In the genomic region with DNA sequence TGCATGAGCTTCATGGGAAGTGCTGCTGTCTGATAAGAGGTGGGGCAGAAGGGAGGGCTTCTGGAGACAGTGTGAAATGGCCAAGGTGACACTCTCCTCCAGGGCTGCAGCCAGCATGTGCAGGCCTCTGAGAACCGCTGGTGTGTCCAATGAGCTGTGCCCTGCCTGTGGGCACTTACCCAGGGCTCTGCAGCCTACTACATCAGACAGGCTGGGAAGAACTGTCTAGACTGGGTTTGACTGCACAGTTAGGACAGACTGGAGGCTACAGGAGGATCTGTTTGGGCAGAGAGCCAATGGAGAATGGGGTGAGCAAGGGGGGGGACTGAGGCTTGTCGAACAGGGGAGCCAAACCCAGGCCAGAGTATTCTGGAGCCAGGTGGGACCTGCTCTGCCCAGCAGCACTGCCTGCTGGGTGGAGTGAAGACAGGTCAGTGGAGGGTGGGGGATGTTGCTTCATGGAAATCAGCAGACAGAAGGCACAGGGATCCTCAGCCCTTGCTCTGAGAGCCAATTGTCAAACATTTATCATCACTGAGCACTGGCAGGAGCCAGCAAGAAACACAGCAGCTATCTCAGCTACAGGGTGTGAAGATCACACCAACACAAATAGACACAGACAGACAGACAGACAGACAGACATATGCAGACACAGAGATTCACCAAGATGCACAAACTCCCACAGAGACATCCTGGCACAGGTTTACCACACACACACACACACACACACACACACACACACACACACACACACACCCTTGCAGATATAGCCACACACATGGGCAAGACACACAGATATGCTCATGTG, we compare ENCODE assay signal across 9 mouse cellular contexts. TPM values are rescaled to one million over a fixed set of nuclear protein-coding genes. Genes with fewer than 3 reads are reported as not detected.
DNase-seq lines count a peak whose midpoint lies in the region; ATAC-seq lines count a peak whose summit lies in the region.
"Had no signal": no experiment of that assay in that cellular context is flagged by ENCODE, and none has a peak within 500 bp of the region (broad histone marks: within the 10 kb centered on the region; RNA-seq: fewer than 3 reads in every experiment).

No protein-coding gene starts in this region.

- no peak for DNase-seq in heart, adult 8-10 months (ENCODE audit: low spot score)
- DNase-seq in midbrain, embryonic 14.5 days: no peak
- no peak for DNase-seq in hindbrain, embryonic 10.5 days (ENCODE audit: low spot score)
- no peak for DNase-seq in left cerebral cortex, adult 8-10 months (ENCODE audit: low spot score in 2 of 2)
- DNase-seq: gastrocnemius, postnatal 10 days had no signal

- no peaks in the 10 kb centered on the region; the same call in 1 of the 2 replicates for H3K27me3 ChIP-seq in heart, embryonic 15.5 days
- H3K27me3 ChIP-seq in midbrain, embryonic 16.5 days (ENCODE audit: control insufficient read depth, insufficient read depth, low read depth, low read length): no peaks in the 10 kb centered on the region
- no peaks in the 10 kb centered on the region for H3K27me3 ChIP-seq in midbrain, embryonic 14.5 days (ENCODE audit: control insufficient read depth, insufficient read depth, low read length)
- H3K27me3 ChIP-seq in hindbrain, embryonic 10.5 days (ENCODE audit: insufficient read depth, poor library complexity, severe bottlenecking): no peaks in the 10 kb centered on the region
- H3K27me3 ChIP-seq in neural tube, embryonic 14.5 days (ENCODE audit: control insufficient read depth, insufficient read depth, low read length): no peaks in the 10 kb centered on the region

- no peaks in the 10 kb centered on the region for H3K36me3 ChIP-seq in heart, embryonic 15.5 days
- no peaks in the 10 kb centered on the region for H3K36me3 ChIP-seq in midbrain, embryonic 16.5 days (ENCODE audit: control insufficient read depth, insufficient read depth, low read length)
- H3K36me3 ChIP-seq in midbrain, embryonic 14.5 days (ENCODE audit: control insufficient read depth, insufficient read depth, low read length): no peaks in the 10 kb centered on the region
- peaks cover 4% of the 10 kb centered on the region; the same call in 1 of the 2 replicates for H3K36me3 ChIP-seq in hindbrain, embryonic 10.5 days
- no peaks in the 10 kb centered on the region for H3K36me3 ChIP-seq in neural tube, embryonic 14.5 days (ENCODE audit: control insufficient read depth, insufficient read depth, low read length)

- no peaks in the 10 kb centered on the region for H3K9me3 ChIP-seq in heart, embryonic 15.5 days (replicated peaks)
- H3K9me3 ChIP-seq in midbrain, embryonic 16.5 days (replicated peaks; ENCODE audit: control insufficient read depth, low read length, poor library complexity, severe bottlenecking): no peaks in the 10 kb centered on the region
- H3K9me3 ChIP-seq in midbrain, embryonic 14.5 days (ENCODE audit: control insufficient read depth, low read length): 0 out of 2 replicates have a peak, but pooled peaks cover 3% of the 10 kb centered on the region
- peaks cover 7% of the 10 kb centered on the region; the same call in 1 of the 2 replicates for H3K9me3 ChIP-seq in hindbrain, embryonic 10.5 days
- no peaks in the 10 kb centered on the region for H3K9me3 ChIP-seq in neural tube, embryonic 14.5 days (ENCODE audit: control insufficient read depth, low read length)

- no peak overlapping the region for H3K9ac ChIP-seq in heart, embryonic 15.5 days
- no peak overlapping the region for H3K9ac ChIP-seq in midbrain, embryonic 16.5 days (ENCODE audit: low read depth, low read length)
- H3K9ac ChIP-seq in midbrain, embryonic 14.5 days (replicated peaks; ENCODE audit: low read length): no peak overlapping the region
- no peak overlapping the region for H3K9ac ChIP-seq in neural tube, embryonic 14.5 days (replicated peaks; ENCODE audit: low read depth, low read length)

- no peak overlapping the region for H3K4me2 ChIP-seq in heart, embryonic 15.5 days
- H3K4me2 ChIP-seq in midbrain, embryonic 16.5 days (ENCODE audit: low read length): no peak overlapping the region
- H3K4me2 ChIP-seq in midbrain, embryonic 14.5 days (ENCODE audit: low read length): no peak overlapping the region
- H3K4me2 ChIP-seq in neural tube, embryonic 14.5 days (ENCODE audit: low read depth, low read length): no peak overlapping the region

- WGBS in heart, embryonic 15.5 days: 9% methylated on average over 2 of the region's 2 CpGs
- 37% methylated on average over 2 of the region's 2 CpGs for WGBS in midbrain, embryonic 16.5 days
- 50% methylated on average over 2 of the region's 2 CpGs for WGBS in midbrain, embryonic 14.5 days
- 64% methylated on average over 2 of the region's 2 CpGs for WGBS in hindbrain, embryonic 10.5 days
- 28% methylated on average over 2 of the region's 2 CpGs for WGBS in neural tube, embryonic 14.5 days

- H3K4me3 ChIP-seq in heart, embryonic 15.5 days: no peak overlapping the region
- no peak overlapping the region for H3K4me3 ChIP-seq in midbrain, embryonic 16.5 days (ENCODE audit: low read depth, low read length)
- no peak overlapping the region for H3K4me3 ChIP-seq in midbrain, embryonic 14.5 days (replicated peaks; ENCODE audit: low read depth, low read length)
- H3K4me3 ChIP-seq in hindbrain, embryonic 10.5 days: no peak overlapping the region
- no peak overlapping the region for H3K4me3 ChIP-seq in neural tube, embryonic 14.5 days (ENCODE audit: low read depth, low read length)

- peak; percentile 62 for ATAC-seq in heart, embryonic 15.5 days (replicated peaks; ENCODE audit: insufficient number of reproducible peaks, insufficient read depth, low FRiP score, low read depth)
- peak; percentile 31; the same call in 1 of the 2 replicates for ATAC-seq in midbrain, embryonic 16.5 days
- ATAC-seq in midbrain, embryonic 14.5 days (ENCODE audit: low FRiP score, low TSS enrichment): no peak
- ATAC-seq in neural tube, embryonic 14.5 days (ENCODE audit: low read depth): peak; percentile 70; the same call in 1 of the 2 replicates
- no peak for ATAC-seq in monocyte, adult 5-6 weeks (replicated peaks; ENCODE audit: insufficient number of reproducible peaks, low FRiP score, low TSS enrichment, poor library complexity, severe bottlenecking)

- 0 out of 2 replicates have a peak overlapping the region, but pooled peaks have one; percentile 3 for H3K27ac ChIP-seq in heart, embryonic 15.5 days
- H3K27ac ChIP-seq in midbrain, embryonic 16.5 days (ENCODE audit: low read length): no peak overlapping the region
- H3K27ac ChIP-seq in midbrain, embryonic 14.5 days (replicated peaks; ENCODE audit: low read depth, low read length): no peak overlapping the region
- H3K27ac ChIP-seq in hindbrain, embryonic 10.5 days: peak overlapping the region; percentile 17; the same call in 1 of the 2 replicates
- peak overlapping the region; percentile 52; the same call in 1 of the 2 replicates for H3K27ac ChIP-seq in neural tube, embryonic 14.5 days (ENCODE audit: low read depth, low read length)

- peaks cover 28% of the 10 kb centered on the region for H3K4me1 ChIP-seq in heart, embryonic 15.5 days (replicated peaks)
- H3K4me1 ChIP-seq in midbrain, embryonic 16.5 days (ENCODE audit: control insufficient read depth, insufficient read depth, low read length): 0 out of 2 replicates have a peak, but pooled peaks cover 2% of the 10 kb centered on the region
- H3K4me1 ChIP-seq in midbrain, embryonic 14.5 days (ENCODE audit: control insufficient read depth, insufficient read depth, low read length): no peaks in the 10 kb centered on the region
- peaks cover 26% of the 10 kb centered on the region for H3K4me1 ChIP-seq in hindbrain, embryonic 10.5 days (replicated peaks)
- peaks cover 4% of the 10 kb centered on the region; the same call in 1 of the 2 replicates for H3K4me1 ChIP-seq in neural tube, embryonic 14.5 days (ENCODE audit: control insufficient read depth, insufficient read depth, low read length)

RNA-seq across cellular contexts. Expression of gene Lrpap1, which starts 41.8 kb away (rescaled TPM):
- 92.4 and 118 TPM in 2 replicates for polyA plus RNA-seq in heart, embryonic 15.5 days (2015; fragmentation: Nextera tagmentation; extraction: Ambion mirVana)
- total RNA-seq in heart, adult 8-10 months (2022): 10 to 100 TPM; 40.6 to 55.8 (median 48.3) TPM
- polyA plus RNA-seq in midbrain, embryonic 16.5 days (2015; fragmentation: Nextera tagmentation; extraction: Ambion mirVana): 133 and 141 TPM in 2 replicates
- 132 and 136 TPM in 2 replicates for polyA plus RNA-seq in midbrain, embryonic 14.5 days (2014; fragmentation: Nextera tagmentation; extraction: Ambion mirVana)
- polyA plus RNA-seq in hindbrain, embryonic 10.5 days (2016; fragmentation: Nextera tagmentation; extraction: Ambion mirVana): 89.7 and 98.6 TPM in 2 replicates
- 156 and 161 TPM in 2 replicates for polyA plus RNA-seq in neural tube, embryonic 14.5 days (2014; fragmentation: Nextera tagmentation; extraction: Ambion mirVana)
- total RNA-seq in left cerebral cortex, adult 8-10 months (2022): 100 to 1,000 TPM; 121 to 171 (median 135) TPM
- total RNA-seq in monocyte, adult 5-6 weeks (2017): 61.2 to 83.5 TPM (median 62.8 TPM) in 3 replicates

Comparison
In these comparisons a context has a peak if more than half of its experiments do, and no peak if none do; other contexts are left out.
1. ATAC-seq: peak in heart, embryonic 15.5 days (single experiment), midbrain, embryonic 16.5 days (single experiment) and neural tube, embryonic 14.5 days (single experiment); none in midbrain, embryonic 14.5 days (single experiment) and monocyte, adult 5-6 weeks (single experiment).
2. H3K27ac ChIP-seq: peak in heart, embryonic 15.5 days (single experiment), hindbrain, embryonic 10.5 days (single experiment) and neural tube, embryonic 14.5 days (single experiment); none in midbrain, embryonic 16.5 days (single experiment) and midbrain, embryonic 14.5 days (single experiment).